Mouse (Mus musculus) layer of hippocampus, adult 2 months (tissue): ENCODE results near the gene Ttll7. TPM values are rescaled to one million over a fixed set of nuclear protein-coding genes. Genes with fewer than 3 reads are reported as not detected.

Source experiments
- DNase-seq, 2 experiments: peaks; one replicate each; pipeline ENCODE4 v3.0.0; 2022; ENCODE audit warnings: low spot score in 2 of 2
- H3K27ac ChIP-seq: fragments of 200-600 bp; 2 replicates; pipeline ENCODE4 v1.8.1; 2022
- H3K4me3 ChIP-seq: fragments of 200-600 bp; 2 replicates; pipeline ENCODE4 v1.8.1; 2022; ENCODE audit warnings: mild to moderate bottlenecking
- CTCF ChIP-seq: fragments of 200-600 bp; conservative IDR thresholded peaks from 2 replicates; pipeline ENCODE4 v1.8.1; 2022; ENCODE audit warnings: antibody characterized with exemption, mild to moderate bottlenecking, moderate library complexity
- long read RNA-seq, 2 experiments: library from polyadenylated mRNA; stranded (forward); transcript quantifications; one replicate each; pipeline ENCODE4 v2.0.0; 2021; ENCODE audit warnings: borderline mapping rate in 2 of 2
- total RNA-seq, 2 experiments: library from RNA; stranded (reverse); gene quantifications; 2 replicates each; pipeline ENCODE4 v1.2.3; 2021

Gene Ttll7
- total RNA-seq: 100 to 1,000 TPM; 130 to 131 TPM
- long read RNA-seq, experiment 1, partial matches to known transcripts: 14 of 37 reads
- long read RNA-seq, experiment 1, other reads (novel, unspliced or antisense): 22 of 37 reads
- long read RNA-seq, experiment 2, partial matches to known transcripts: 8 of 58 reads
- long read RNA-seq, experiment 2, other reads (novel, unspliced or antisense): 50 of 58 reads

DNA sequence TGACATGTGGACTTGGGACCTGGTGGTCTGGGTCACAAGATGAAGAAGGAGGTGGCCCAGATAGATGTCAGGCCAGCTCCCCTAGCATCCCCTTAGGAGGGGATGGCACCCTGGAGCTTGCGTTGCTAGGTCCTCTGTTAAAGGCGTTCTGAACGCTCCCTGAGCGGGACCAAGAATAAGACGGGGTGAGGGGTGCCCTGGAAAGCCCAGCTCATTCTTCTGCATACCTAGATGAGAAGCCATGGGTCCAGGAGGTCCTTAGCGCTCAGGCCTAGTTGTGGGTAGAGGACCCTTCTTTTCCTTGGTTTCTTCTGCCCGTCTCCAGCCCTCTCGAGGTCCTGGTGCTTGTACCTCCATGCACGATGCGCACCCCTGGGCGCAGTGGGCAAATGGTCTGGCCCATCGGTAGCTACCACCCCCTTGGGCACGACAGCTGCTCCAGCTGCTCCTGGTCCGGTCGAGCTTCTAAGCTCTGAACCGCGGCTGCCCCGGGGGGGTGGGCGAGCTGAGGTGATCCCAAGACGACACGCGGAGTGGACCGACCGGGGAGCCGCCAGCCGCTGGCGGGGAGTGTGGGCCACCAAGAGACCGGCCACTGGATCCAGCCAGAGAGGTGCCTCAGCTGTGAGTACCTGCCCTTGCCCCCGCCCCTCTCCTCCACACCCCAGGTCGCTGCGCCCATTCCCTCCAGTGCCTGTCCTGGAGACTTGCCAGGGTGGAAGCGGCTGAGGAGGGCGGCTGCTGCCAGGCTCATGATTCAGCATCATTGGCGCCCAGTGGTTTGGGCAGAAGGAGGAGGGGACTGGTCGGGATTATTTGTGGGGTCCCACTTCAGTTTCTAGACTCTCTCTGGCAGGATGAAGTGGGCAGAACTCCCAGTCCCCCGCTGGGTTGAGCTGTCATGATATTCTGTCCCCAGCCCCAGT, at the start of gene Ttll7:
Ttll7 (plus strand) TSS at position 402 of the 926 bp plus-strand sequence.
- peak within 1 kb of the TSS; percentile 100 for H3K27ac ChIP-seq
- TF ChIP-seq CTCF: no peak
- peak within 1 kb of the TSS; percentile 83 for H3K4me3 ChIP-seq
- DNase-seq: peak; percentile 85 to 88

DNA sequence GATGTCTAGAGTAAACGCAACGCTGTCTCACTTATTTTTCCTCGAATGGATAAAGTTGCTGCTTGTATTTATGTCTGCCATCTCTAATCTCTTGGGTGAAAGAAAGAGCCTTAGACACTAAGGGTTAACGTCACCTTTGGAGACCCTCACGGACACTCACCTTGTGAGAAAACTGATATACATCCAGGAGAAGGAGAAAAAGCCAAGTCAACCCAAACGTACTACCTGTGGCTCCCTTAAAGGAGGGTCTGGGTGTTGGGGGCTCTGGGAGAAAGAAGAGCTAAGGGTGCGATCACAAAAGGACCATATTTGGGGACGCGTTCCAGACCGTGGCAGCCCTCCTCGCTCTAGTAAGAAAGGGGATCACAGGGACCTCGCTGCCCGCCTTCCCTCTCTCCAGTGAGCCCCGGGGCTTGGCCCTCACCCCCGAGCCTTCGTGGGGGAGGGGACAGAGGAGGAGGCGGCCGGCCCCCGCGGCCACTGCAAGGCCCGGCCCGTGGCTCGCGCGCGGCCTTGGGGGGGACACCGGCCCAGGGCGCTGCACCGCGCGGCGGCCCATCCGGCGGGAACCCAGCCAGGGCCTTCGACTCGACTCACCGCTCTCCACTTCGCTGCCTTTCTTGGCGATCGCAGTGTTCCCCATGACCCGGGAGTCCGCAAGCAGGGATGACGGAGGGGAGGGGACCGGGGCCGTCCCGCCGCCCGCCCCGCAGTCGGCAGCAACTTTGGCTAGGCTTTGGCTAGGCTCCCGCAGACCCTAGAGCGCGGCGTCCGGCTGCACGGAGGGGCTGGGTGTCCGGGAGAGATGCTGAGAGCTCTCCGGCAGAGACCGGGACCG, 39.9 kb upstream of the Ttll7 start:
- TF ChIP-seq CTCF: no peak
- peak in 1 of 2 experiments; percentile 15 for DNase-seq
- peak overlapping the region; percentile 91 for H3K4me3 ChIP-seq
- peak overlapping the region; percentile 100 for H3K27ac ChIP-seq

GRCm38 (mm10) chr3:146812901-146813393, 39.2 kb upstream of the Ttll7 start, which contains the start of gene Prkacb:
TSS of gene Prkacb (minus strand) at chr3:146812990.
- peak within 1 kb of the TSS; percentile 91 for H3K4me3 ChIP-seq
- TF ChIP-seq CTCF: no peak
- DNase-seq: peak; percentile 85 to 91
- peak within 1 kb of the TSS; percentile 100 for H3K27ac ChIP-seq

- Histone ChIP-seq H3K4me3 (peak overlapping the region; percentile 91), H3K27ac (peak overlapping the region; percentile 100)
- DNase-seq: no peak
- TF ChIP-seq CTCF: no peak
Observed at GRCm38 (mm10) chr3:146813624-146814023, 38.5 kb upstream of the Ttll7 start.

DNA sequence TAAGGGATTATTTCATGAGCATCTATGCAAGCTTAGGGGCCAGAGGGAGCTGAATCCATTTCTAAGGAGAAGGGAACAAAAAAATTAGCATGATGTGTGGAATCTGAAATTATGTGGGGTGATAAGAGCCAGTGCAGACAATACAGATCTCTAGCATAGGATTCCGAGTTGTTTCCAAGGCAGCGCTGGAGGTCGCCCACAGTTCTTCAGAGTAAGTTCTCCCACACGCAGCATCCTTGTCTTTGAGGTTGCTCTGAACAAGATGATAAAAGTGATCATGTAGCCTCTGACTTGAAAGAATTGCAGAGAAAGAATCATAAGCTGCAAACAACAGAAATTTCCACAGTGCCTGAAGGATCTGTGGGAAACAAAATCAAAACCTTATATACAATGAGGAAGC, 31.4 kb upstream of the Ttll7 start:
- no peak for DNase-seq
- no peak overlapping the region for H3K27ac ChIP-seq
- no peak for TF ChIP-seq CTCF
- no peak overlapping the region for H3K4me3 ChIP-seq

- Histone ChIP-seq H3K27ac (peak overlapping the region; percentile 36; the same call in 1 of the 2 replicates), H3K4me3 (no peak overlapping the region)
- no peak for TF ChIP-seq CTCF
- DNase-seq: no peak
Observed at GRCm38 (mm10) chr3:146842766-146843165, 9.4 kb upstream of the Ttll7 start.

GRCm38 (mm10) chr3:146843470-146843869, 8.7 kb upstream of the Ttll7 start:
- no peak for TF ChIP-seq CTCF
- Histone ChIP-seq H3K4me3 (no peak overlapping the region), H3K27ac (no peak overlapping the region)
- no peak for DNase-seq

DNA sequence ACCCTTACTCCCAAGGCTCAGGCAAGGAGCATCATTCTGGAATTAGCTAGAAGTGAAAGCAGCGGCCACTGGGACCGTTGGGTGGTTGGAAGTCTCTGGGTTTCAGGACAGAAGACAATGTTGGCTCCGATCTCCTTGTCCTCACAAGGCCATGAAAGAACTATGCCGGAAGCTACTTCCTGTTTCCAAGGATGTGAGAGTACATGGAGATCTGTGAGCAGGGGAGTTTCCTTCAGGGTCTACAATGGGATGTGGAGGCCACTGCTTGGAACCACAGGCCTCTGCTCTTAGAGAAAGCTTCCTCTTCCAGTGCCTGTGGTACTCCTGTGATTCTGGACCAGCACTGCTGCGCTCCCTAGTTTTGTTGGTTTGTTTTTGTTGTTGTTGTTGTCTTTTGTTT, 5.9 kb upstream of the Ttll7 start:
- Histone ChIP-seq H3K27ac (peak overlapping the region; percentile 59), H3K4me3 (no peak overlapping the region)
- no peak for TF ChIP-seq CTCF
- DNase-seq: no peak

GRCm38 (mm10) chr3:146848112-146848511, 4.1 kb upstream of the Ttll7 start:
- DNase-seq: no peak
- Histone ChIP-seq H3K27ac (no peak overlapping the region), H3K4me3 (no peak overlapping the region)
- TF ChIP-seq CTCF: no peak

- Histone ChIP-seq H3K4me3 (no peak overlapping the region), H3K27ac (no peak overlapping the region)
- DNase-seq: no peak
- TF ChIP-seq CTCF: no peak
Observed at GRCm38 (mm10) chr3:146849360-146849759, 2.8 kb upstream of the Ttll7 start.

GRCm38 (mm10) chr3:146854473-146855087, 2.4 kb downstream of the Ttll7 start:
- no peak for DNase-seq
- Histone ChIP-seq H3K4me3 (peak overlapping the region; percentile 49; the same call in 1 of the 2 replicates), H3K27ac (peak overlapping the region; percentile 100)
- TF ChIP-seq CTCF: no peak

DNA sequence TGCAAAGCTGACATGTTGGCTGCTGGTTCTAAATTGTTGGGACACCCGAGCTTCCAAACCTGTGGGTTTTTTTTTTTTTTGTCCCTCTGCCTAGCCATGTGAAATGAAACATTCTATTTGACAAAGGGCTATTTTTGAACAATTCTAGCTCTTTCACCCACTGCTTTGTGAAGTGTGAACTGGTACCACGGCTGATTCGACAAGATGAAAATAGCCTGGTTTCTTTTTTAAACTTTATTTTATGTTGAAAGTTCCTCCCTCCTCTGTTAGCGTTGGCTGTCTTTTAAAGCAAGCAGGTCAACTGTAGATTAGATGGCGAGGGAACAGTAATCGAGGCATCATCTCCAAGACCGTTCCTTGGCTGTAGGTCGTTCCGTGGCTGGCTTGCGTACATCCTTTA, 5.2 kb downstream of the Ttll7 start:
- Histone ChIP-seq H3K4me3 (no peak overlapping the region), H3K27ac (peak overlapping the region; percentile 64)
- DNase-seq: no peak

More for the DNA sequence above, 5.2 kb downstream of the Ttll7 start:
- TF ChIP-seq CTCF: no peak
